Mouse (Mus musculus): Measurements from ENCODE around the gene Wwc1.
A peak's percentile ranks its signal among the peaks of the same experiment; 100 is the strongest.
"Not testable (repeated sequence)": the region's sequence is repeated elsewhere in the genome, so short reads cannot be mapped to it uniquely, and the experiment has no call there.

Gene Wwc1

DNA sequence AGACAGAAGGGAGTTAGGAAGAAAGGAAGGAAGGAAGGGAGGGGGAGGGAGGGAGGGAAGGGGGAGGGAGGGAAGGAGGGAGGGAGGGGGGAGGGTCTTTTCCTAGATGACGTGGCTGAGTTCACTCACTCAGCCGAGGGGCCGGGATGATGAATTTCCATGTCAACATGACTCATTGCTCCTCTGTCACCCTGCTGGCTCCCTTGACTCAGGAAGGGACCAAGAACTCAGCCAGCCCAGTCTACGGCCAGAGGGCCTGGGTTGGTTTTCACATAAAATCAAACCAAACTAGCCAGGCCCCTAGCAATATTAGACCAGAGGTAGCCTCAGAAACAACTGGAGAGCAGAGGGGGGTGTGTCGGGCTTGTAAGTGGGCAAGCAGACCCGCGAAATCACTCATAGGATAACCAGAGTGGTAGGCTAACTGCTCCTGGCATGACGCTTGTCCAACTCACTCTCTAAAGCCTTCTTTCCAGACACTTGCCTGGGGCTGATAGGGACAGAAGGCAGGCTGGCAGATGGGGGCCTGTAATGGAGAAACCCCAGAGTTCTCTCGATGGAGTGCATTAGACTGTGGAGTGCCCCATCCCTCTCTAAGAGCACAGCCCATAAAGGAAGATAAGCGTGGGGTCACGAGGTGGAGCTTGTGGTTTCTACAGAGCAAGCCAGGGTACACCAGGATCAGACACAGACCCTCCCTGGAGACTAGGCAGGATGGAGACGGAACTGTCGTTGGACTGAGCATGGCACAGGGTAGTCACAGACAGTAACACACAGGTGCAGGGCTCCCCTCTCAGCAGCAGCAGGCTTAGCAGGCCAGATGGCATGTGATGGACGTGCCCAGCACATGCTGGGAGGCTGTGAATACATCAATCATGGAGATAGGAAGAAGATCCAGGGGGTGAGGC, 102.4 kb downstream of the Wwc1 start:
- peak in 1 of 2 experiments; percentile 25 for DNase-seq

DNA sequence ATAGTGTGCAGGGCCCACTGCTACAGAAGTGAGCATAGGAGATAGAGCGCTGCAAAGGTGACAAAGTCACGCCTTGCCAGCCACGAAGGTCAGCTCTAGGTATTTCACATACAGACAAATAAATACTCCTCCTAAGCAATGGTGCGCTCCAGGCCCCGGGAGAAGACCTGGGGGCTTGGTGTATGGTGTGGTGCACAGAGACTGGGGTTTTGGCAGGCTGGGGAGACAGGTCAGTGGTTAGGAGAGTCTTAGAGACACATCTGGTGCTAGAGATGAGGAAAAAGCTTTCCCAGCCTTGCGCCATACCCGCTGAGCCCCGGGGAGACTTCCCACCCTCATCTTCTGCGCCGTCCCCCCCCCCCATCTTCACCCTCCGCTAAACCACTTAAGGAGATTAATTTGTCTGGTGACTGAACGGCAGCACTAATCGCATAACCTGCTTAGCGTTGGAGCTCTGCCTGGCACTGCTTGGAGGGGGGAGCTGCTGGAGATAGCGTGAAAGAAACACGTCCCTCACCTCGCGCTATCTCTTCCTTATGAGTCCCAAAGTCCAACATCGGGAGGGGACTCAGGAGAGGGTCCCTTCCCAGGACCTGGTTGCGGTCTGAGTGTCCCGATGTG, 106.6 kb downstream of the Wwc1 start:
- no peak for DNase-seq

GRCm38 (mm10) chr11:35870961-35871360, 109.4 kb downstream of the Wwc1 start:
- no peak for DNase-seq

DNA sequence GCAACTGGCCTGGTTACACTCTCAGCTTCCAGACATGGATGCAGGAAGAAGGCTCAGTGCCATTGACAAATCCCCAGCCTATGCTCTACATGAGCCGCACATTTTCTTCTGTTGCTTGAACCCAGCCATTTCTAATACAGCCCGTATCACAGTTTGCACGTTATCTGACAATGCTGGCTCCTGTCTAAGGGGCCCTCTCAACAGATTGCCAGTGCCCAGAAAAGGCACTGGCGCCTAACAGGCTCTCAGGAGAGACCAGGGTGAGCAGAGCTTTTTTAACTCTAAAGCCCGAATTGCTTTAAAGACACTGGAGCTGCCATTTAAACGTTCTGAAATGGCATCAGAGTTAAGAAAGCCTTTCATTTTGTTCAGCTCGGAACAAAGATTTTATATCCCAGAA, 114.2 kb downstream of the Wwc1 start:
- DNase-seq = no peak

DNA sequence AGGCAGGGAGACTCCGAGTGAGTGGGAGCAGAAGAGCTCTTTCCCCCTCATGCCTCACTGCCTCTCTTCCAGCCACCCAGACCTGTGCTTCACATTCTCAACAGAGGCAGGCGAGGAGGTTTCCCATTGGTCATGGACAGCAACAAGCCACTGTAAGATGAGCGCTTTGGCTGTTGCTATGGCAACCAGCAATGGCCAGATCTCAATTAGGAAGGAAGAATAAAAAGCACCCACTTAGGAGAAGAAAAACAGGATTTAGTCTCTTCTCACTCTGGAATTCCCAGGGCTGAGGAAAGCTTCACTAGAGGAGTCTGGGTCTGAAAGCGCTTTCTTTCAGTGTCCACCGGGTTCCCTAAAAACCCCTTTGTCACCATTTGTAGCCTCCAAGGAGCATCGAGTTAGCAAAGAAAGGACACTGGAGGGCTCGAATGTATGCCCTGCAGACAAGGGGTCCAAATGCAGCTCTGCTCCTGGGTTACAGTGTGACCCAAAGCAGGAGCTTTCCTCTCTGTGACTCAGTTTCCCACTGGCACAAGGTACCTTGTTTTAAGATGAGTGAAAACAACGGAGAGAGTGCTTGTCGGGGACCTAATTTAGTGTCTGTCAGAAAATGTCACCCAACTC, 115.2 kb downstream of the Wwc1 start:
- DNase-seq = peak in 1 of 2 experiments; percentile 25

DNA sequence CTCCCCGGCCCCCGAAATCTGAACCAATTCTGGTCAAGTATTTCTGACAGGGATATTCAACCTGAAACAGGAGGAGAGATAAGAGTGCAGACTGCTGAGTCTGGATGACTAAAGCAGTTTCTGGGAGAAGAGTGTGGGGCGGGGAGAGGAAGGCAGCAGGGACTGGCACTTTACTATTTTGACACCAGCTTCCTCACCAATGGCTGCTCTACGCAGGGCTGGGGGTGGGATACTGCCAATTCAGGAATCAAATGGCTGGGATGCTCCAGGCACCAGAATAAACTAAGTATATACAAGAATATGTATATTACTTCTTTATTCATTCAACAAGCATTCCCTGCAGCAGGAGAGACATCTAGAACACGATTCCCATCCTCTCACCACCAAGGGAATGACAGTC, 116.7 kb downstream of the Wwc1 start:
- no peak for DNase-seq

DNA sequence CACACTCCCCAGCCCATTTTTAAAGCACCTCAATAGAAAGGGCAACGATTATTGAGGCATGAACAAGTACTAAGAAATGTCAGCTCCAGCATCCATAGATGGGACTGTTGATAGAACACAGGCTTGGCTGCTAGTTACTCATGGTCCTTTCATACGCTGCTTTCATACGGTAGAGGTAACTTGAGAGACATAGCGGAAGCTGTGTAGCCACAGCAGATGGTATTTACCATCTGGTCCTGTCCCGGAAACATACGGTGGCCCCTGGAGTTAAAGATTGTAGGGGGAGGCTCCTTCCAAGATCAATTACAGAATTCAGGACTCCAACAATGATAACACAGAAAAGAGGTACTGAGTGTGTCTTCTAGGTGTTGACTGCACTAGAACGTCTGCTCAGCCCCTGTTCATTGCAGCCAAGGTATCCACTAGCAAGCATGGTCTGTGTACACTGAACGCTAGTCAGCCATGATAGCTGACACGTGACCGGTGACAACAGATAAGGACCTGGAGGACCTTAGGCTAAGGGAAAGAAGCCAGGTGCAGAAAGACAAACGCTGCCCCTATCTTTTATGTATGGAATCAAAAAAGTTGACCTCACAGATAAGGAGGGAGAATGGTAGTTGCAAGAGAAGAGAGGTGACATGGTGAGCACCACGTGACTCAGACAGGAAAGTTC, 122.8 kb downstream of the Wwc1 start:
- DNase-seq = no peak

DNA sequence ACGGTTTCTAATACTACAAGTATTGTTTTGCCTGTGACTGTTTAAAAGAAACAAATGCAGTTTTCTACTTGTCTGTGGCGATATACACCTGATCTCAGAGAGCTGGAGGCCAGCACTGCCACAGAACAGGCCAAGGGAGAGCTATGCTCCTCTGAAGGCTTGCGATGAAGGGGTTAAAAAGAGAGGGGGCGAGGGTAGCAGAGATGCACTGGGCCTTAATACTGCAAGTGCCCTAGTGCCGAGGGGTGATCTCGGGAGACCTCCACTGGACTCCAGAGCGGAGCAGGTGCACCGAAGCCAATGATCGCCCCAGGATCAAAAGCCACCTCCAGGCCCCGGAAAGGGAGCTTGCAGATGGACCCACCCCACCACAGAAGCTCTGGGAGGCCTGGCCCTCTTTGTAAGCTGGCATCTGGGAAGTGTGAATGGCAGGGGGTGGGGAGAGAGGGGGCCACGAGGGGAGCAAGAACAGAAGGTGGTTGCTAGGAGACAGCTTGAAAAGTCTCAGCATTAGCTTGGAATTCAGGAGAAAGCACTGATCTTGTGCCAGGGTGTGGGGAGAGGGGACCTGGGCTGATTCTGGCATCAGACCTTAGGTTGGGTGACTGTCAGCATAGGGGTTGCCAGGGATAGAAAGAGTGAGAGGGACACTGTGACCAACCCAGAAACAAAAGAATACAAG, 123.8 kb downstream of the Wwc1 start:
- no peak for DNase-seq

- DNase-seq = no peak
Measured at GRCm38 (mm10) chr11:35855567-35855966, 124.8 kb downstream of the Wwc1 start.

GRCm38 (mm10) chr11:35854941-35855340, 125.4 kb downstream of the Wwc1 start:
- no peak for DNase-seq

DNA sequence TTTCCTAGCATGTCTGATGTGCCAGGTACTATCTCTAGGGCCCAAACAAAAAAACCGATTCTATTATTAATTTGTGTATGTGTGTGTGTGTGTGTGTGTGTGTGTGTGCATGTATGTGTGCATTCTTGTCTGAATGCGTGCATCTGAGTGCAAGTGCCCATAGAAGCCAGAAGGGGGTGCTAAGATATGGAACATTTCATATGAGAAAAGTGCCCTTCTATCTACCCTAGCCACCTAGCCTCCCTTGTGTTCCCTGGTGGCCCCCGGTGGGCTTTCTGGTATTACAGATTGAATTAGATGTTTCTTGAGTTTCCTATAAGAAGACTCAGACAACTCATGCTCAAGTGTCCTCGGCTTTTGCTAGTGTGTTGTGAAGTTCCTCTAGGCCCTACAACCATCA, 126.7 kb downstream of the Wwc1 start:
- DNase-seq = no peak

- peak in 1 of 2 experiments; percentile 41 for DNase-seq
Measured at GRCm38 (mm10) chr11:35852731-35853130, 127.6 kb downstream of the Wwc1 start.

GRCm38 (mm10) chr11:35844299-35844698, 136.0 kb downstream of the Wwc1 start:
- DNase-seq = no peak

DNA sequence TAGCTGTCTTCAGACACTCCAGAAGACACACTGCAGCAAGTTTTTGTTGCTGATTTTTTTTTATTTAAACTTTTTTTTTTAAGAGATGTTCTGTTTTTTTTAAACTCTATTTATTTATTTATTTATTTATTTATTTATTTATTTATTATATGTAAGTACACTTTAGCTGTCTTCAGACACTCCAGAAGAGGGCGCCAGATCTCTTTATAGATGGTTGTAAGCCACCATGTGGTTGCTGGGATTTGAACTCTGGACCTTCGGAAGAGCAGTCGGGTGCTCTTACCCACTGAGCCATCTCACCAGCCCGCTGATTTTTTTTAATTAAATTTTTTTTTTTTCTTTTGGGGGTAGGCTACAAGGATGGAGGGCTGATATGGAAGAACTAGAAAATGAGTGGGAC, 137.8 kb downstream of the Wwc1 start:
- not testable (repeated sequence) for DNase-seq

DNA sequence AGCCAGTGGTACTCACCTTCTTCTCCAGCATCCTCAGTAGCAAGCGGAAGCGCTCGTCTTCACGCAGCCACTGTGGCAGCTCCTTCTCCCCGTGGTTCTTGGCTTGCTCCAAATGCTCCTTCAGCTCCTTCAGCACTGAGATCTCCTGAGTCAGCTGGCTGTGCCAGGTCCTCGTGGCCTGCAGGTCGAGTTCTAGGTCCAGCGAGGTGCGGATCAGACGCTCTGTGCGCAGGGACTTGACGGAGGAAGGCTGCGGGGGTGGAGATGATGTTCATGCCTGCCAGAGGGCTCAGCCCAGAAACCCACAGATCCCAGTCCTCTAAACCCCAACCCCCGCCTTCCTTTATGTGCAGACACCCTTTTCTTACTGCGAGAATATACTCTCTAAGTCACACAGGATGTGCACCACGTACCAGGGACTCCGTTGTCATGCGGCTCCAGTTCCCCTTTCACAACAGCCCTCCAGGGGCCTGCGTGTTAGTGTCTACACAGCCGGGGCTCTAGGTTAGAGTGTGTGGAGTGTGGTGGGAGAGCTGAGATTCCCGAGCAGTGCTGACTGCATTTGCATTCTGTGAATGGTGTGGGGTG, 138.5 kb downstream of the Wwc1 start:
- DNase-seq = no peak

DNA sequence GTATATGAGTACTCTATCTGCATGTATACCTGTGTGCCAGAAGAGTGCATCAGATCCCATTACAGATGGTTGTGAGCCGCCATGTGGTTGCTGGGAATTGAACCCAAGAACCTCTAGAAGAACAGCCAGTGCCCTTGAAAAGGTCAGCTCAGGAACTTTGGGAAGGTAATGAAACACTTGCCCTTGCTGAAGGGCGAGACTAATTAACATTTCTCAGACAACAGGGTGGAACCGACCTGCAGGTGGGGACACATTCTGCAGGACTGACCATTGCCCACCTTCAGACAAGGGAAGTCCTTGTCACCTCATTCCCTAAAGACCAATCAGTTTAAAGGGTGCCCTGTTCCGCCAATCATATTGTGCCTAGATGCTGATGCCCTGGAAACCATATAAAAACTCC, 139.5 kb downstream of the Wwc1 start:
- DNase-seq = not testable (repeated sequence)

DNA sequence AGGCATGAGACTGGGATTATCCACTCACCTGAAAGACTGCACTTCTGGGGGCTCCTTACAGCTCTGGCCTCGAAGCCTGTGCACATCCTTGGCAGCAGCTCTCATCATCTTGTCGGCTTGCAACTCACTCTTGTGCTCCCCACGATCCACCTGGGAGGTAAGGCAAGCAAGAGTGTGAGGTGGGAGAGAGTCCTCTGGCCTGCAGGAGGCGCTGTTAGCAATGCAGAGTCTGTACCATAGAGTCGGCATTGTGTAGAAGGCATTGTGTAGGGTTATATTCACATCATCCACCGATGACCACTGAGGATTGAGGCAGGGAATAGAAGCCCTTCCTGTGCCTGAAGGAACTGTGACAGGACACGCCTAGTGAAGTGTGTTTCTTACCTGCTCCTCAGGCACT, 140.0 kb downstream of the Wwc1 start:
- DNase-seq = no peak

DNA sequence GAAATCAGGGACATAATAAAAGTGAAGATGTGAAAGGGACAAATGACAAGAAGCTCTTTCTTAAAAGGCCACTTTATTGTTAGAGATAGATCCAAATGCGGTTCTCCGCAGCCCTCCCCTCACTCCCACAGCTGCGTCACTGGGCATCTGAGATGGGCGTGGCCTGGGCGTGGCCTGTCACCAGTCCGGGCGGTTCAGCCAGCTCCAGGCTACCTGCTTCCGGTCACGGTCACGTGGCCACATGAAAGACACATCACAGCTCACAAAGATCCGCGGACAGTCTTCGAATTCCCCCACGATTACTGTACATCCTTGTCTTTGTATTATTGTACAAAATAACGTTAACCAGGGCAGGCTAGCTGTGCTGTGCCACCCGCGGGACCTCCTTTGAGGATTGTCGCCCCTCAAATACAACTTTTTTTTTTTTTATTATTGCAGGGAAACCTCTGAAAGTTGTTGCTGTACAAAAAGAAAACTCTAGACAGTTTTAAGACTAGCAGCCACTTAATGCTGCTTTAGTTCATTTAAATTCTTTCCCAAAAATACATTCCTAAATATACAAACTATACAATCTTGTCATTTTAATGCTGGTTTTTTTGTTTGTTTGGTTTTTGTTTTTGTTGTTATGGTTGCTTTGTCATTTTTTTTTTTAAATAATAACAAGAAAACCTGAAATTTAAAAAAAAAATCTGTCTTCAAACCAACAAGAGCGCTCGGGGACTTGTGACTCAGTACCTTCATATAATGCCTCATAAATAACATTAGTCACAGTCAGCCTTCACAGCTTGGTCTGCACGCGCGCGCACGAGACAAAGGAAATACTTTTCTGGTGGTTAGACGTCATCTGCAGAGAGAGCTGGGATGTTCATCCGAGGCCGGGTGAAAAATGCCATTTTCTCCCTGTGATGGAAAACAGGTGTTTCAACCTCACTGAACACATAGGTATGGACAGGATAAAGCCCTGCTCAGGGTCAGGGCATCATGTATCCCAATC, 141.7 kb downstream of the Wwc1 start:
- DNase-seq = peak; percentile 75 to 88

DNA sequence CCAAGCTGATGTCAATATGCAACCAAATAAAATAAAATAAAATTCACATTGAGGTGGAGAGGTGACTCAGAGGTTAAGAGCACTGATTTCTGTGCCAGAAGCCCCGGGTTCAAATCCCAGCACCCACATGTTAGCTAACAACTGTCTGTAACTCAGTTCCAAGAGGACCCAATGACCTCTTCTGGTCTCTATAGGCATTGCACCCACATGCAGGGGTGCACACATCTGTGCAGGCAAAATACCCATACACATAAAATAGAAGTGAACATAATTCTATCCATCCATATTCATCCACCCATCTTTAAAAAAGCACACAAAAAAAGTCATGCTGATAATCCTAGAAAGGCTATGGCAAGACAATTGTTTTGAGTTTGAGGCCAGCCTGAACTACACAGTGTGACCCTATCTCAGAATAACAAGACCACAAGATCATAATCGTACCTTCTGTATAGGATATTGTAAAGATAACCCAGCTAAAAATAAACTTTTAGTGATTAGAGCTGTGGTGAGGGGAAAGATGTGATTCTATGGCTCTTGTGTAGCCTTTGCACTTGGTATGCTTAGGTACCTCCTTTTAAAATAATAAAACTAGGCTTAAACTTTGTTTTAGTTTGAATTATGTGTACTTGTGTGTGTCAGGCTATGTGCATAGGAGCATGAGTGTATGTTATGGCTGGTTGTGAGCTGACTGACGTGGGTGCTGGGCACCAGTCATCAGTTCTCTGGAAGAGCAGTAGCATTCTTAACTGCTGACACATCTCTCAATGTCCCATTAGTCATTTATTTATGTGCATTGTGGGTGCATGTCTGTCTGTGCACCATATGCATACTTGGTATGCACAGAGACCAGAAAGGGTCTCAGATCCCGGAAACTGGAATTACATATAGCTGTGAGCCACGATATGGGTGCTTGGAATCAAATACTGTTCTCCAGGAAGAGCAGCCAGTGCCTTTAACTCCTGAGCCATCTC, 142.9 kb downstream of the Wwc1 start:
- DNase-seq = no peak
